Mouse (Mus musculus) stomach, embryonic 16.5 days (tissue): Measurements from ENCODE around the gene Zfp638. TPM values are rescaled to one million over a fixed set of nuclear protein-coding genes. Genes with fewer than 3 reads are reported as not detected.
"Not testable (repeated sequence)": the region's sequence is repeated elsewhere in the genome, so short reads cannot be mapped to it uniquely, and the experiment has no call there.

ENCODE experiments used
- ATAC-seq: fragments of 200-750 bp; cut with Nextera tagmentation; 2 replicates; pipeline ENCODE4 v1.8.0; 2017; ENCODE audit warnings: moderate number of reproducible peaks, moderate TSS enrichment; ENCODE audit not compliant: insufficient read depth, low FRiP score
- H3K27ac ChIP-seq: fragments of 300-500 bp; sonication (generic); 2 replicates; pipeline ENCODE4 v1.5.1; 2014; ENCODE audit warnings: low read length
- H3K27me3 ChIP-seq: fragments of 300-500 bp; sonication (generic); 2 replicates; pipeline ENCODE4 v1.6.1; 2014; ENCODE audit warnings: low read length, control low read depth, mixed read lengths; ENCODE audit not compliant: control insufficient read depth, insufficient read depth
- H3K36me3 ChIP-seq: fragments of 300-500 bp; sonication (generic); 2 replicates; pipeline ENCODE4 v1.6.1; 2014; ENCODE audit warnings: low read length; ENCODE audit not compliant: control insufficient read depth, insufficient read depth
- H3K4me1 ChIP-seq: fragments of 300-500 bp; sonication (generic); 2 replicates; pipeline ENCODE4 v1.6.1; 2014; ENCODE audit warnings: low read length, control low read depth, mixed read lengths; ENCODE audit not compliant: control insufficient read depth, insufficient read depth
- H3K4me2 ChIP-seq: fragments of 300-500 bp; sonication (generic); 2 replicates; pipeline ENCODE4 v1.6.1; 2014; ENCODE audit warnings: low read depth, low read length, mixed read lengths
- H3K4me3 ChIP-seq: fragments of 300-500 bp; sonication (generic); replicated peaks from 2 replicates; pipeline ENCODE4 v1.5.1; 2014; ENCODE audit warnings: mild to moderate bottlenecking, low read length
- H3K9ac ChIP-seq: fragments of 300-500 bp; sonication (generic); 2 replicates; pipeline ENCODE4 v1.6.1; 2014; ENCODE audit warnings: low read length
- H3K9me3 ChIP-seq: fragments of 300-500 bp; sonication (generic); replicated peaks from 2 replicates; pipeline ENCODE4 v1.6.1; 2016; ENCODE audit warnings: low read length, control low read depth; ENCODE audit not compliant: control insufficient read depth
- WGBS: fragments of 180-500 bp; shearing (Covaris S2); extraction: QIAGEN DNeasy Blood & Tissue Kit; methylation state at CpG from one replicate; pipeline ENCODE4 v1.1.7; 2014; 5-methylcytosine and 5-hydroxymethylcytosine counted together
- polyA plus RNA-seq: library from polyadenylated mRNA; unstranded; fragments of >200 nt; fragmentation: Nextera tagmentation; extraction: Ambion mirVana; gene quantifications from 2 replicates; pipeline ENCODE4 v1.2.1, GENCODE M21; 2015

Gene Zfp638
- polyA plus RNA-seq, 1 experiment from 2014 or later = 51.6 TPM

GRCm38 (mm10) chr6:84028791-84029190 lies 161.9 kb downstream of the Zfp638 start:
- Histone ChIP-seq H3K27me3 (no peaks in the 10 kb centered on the region), H3K9me3 (no peaks in the 10 kb centered on the region), H3K9ac (no peak overlapping the region), H3K4me3 (no peak overlapping the region), H3K4me1 (no peaks in the 10 kb centered on the region), H3K36me3 (no peaks in the 10 kb centered on the region), H3K27ac (no peak overlapping the region), H3K4me2 (no peak overlapping the region)
- ATAC-seq = no peak

- no peak for ATAC-seq
- 88% methylated on average over 7 of the region's 7 CpGs for WGBS
- H3K9me3 ChIP-seq = no peaks in the 10 kb centered on the region
Measured at GRCm38 (mm10) chr6:84029775-84030174, 162.9 kb downstream of the Zfp638 start.

GRCm38 (mm10) chr6:84032516-84032915 lies 165.6 kb downstream of the Zfp638 start:
- not testable (repeated sequence) for H3K27me3 ChIP-seq, H3K27ac ChIP-seq, H3K36me3 ChIP-seq, ATAC-seq, H3K9me3 ChIP-seq, H3K9ac ChIP-seq, H3K4me3 ChIP-seq, H3K4me1 ChIP-seq, H3K4me2 ChIP-seq
- 39% methylated on average over 5 of the region's 5 CpGs for WGBS

More at GRCm38 (mm10) chr6:84029775-84030174, 162.9 kb downstream of the Zfp638 start:
- no peak overlapping the region for H3K4me2 ChIP-seq
- H3K36me3 ChIP-seq = no peaks in the 10 kb centered on the region
- H3K9ac ChIP-seq = no peak overlapping the region
- no peaks in the 10 kb centered on the region for H3K27me3 ChIP-seq
- no peak overlapping the region for H3K27ac ChIP-seq
- no peak overlapping the region for H3K4me3 ChIP-seq
- H3K4me1 ChIP-seq = no peaks in the 10 kb centered on the region

Other genes starting within 250 kb of the Zfp638 start
- gene Clec4f, start 210.9 kb upstream of the Zfp638 start, polyA plus RNA-seq = 0.35 and 0.45 TPM in 2 replicates
- gene Cd207, start 189.3 kb upstream of the Zfp638 start, polyA plus RNA-seq = 0.17 and 0.20 TPM in 2 replicates
- gene Vax2, start 155.8 kb upstream of the Zfp638 start, polyA plus RNA-seq = not detected in 2 replicates
- gene Atp6v1b1, start 124.1 kb upstream of the Zfp638 start, polyA plus RNA-seq = not detected in 2 replicates
- not detected in 2 replicates for gene Ankrd53, start 104.5 kb upstream of the Zfp638 start, polyA plus RNA-seq
- gene Tex261, start 91.3 kb upstream of the Zfp638 start, polyA plus RNA-seq = 79.5 and 82.1 TPM in 2 replicates
- 75.6 and 77.9 TPM in 2 replicates for gene Nagk, start 72.1 kb upstream of the Zfp638 start, polyA plus RNA-seq
- 18.3 and 19.7 TPM in 2 replicates for gene Paip2b, start 35.4 kb upstream of the Zfp638 start, polyA plus RNA-seq
- 9.6 and 11.5 TPM in 2 replicates for gene Dysf, start 141.5 kb downstream of the Zfp638 start, polyA plus RNA-seq